Mouse (Mus musculus) heart, adult 2 months (tissue): Measurements from ENCODE around the gene Tamm41.

Source experiments
- CTCF ChIP-seq: fragments of 200-600 bp; IDR thresholded peaks from 2 replicates; pipeline ENCODE4 v1.8.1; 2022; ENCODE audit warnings: antibody characterized with exemption, mild to moderate bottlenecking, moderate library complexity
- EP300 ChIP-seq: fragments of 200-500 bp; IDR thresholded peaks from 2 replicates; pipeline ENCODE4 v1.6.1; 2011; ENCODE audit warnings: low read depth, low read length, control low read depth; ENCODE audit not compliant: insufficient read depth
- POLR2A ChIP-seq: fragments of 200-500 bp; IDR thresholded peaks from 2 replicates; pipeline ENCODE4 v1.6.1; 2011; ENCODE audit warnings: mild to moderate bottlenecking, low read depth, low read length, control low read depth; ENCODE audit not compliant: insufficient read depth

DNA sequence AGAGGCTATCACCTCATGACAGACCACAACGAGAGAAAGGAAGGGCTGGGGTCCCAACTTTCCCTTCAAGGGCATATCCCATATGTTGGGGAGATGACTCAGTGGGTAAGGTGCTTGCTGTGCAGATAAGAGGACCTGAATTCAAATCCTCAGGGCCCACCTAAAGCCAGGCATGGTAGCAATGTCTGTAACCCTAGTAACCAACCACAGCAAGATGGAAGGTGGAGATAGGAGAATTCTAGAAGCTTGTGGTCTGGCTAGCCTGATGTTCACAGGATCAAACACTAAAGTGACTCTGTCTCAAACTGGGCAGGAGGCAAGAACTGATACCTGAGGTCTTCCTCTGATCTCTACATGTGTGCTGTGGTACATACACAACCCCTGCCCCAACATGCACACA, 58.0 kb downstream of the Tamm41 start:
- TF ChIP-seq POLR2A (no peak), EP300 (no peak), CTCF (no peak)
